Mouse (Mus musculus): ENCODE results near the gene Il1b.

Gene Il1b

DNA sequence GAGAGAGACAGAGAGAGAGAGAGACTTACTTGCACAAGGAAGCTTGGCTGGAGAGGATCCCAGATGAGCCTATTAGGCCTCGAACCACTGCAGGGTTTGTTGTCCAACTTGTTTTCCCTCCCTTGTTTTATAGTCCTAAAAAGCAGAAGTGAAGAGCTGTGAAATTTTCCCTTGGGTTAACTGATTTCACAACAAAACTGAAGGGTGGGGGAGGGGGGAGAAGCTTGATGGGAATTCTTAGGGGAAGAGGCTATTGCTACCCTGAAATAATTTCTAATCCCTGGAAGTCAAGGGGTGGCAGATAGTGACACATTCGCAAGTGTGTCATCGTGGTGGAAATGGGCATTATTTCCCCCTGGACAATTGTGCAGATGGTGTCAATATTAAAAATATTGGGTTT is at the start of gene Il1b:
TSS of gene Il1b (minus strand) at position 101 of the 400 bp plus-strand sequence.
- in situ Hi-C loops (cut with MboI; ENCODE audit: unreplicated experiment in 2 of 2), result no loop called here

DNA sequence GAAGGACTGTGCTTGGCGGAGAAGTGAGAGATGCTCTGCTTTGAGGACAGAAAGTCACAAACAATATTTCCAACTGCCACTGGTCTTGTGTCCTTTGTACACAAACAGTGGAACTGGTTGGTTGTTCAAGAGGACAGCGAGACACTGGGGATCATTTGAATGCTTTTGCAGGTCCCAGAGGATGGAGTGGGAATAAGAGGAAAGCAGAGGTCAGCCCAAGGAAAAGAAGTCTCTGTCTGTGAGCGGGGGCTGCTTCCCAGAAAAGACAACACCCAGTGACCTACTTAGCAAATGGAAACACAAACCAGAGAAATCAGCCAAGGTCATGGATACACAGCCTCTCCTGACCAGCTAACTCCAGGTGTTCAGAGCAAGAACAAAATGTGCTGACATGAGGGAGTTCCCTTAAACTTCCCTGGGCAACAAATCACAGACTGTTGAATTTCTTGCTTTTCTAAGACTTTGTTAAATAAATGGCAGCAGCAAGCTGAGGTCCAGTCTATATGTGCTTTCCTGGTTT is 48.5 kb upstream of the Il1b start:
- in situ Hi-C loops (cut with MboI; ENCODE audit: unreplicated experiment in 2 of 2), result loop anchor here (25.0 kb wide), 1 partner anchor 257 kb away; no protein-coding TSS in a partner anchor

DNA sequence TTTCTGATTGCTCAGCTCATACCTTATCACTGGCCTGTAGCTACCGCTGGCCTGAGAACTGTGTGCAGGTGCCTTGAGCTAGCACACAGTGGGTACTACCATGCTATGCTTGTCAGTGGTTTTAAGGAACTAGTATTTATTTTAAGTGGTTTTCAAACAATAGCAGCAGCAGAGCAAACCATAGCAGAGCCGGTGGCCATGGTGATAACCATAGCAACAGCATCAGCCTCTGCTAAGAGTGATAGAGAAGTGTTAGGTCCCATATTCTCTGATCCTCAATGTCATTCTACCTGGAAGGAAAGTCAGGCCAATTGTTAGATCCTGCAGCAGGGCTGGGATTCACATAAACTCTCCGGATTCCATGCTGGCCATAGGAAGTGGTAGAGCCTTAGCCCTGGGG is 43.7 kb upstream of the Il1b start:
- in situ Hi-C loops (cut with MboI; ENCODE audit: unreplicated experiment in 2 of 2), result loop anchor here (25.0 kb wide), 1 partner anchor 252 kb away; no protein-coding TSS in a partner anchor

DNA sequence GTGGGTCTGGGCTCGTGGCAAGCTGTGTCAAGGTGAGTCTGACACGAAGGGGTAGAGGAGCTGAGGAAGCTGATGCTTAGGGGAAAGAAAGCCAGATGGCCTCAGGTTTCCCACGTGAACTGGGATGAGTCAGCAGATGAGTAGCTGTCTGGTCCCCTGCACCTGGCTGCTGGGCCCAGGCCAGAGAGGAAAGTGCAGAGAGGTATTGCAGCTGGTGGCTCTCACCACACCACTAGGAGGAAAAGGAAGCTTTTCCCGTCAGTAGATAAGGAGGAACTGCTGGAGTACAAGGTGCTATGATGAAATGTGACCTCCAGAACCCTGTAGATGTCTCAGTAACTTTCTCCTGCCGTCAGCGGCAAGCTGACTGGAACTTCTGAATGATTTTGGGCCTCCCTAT is 42.5 kb upstream of the Il1b start:
- in situ Hi-C loops (cut with MboI; ENCODE audit: unreplicated experiment in 2 of 2), result loop anchor here (25.0 kb wide), 1 partner anchor 251 kb away; no protein-coding TSS in a partner anchor

DNA sequence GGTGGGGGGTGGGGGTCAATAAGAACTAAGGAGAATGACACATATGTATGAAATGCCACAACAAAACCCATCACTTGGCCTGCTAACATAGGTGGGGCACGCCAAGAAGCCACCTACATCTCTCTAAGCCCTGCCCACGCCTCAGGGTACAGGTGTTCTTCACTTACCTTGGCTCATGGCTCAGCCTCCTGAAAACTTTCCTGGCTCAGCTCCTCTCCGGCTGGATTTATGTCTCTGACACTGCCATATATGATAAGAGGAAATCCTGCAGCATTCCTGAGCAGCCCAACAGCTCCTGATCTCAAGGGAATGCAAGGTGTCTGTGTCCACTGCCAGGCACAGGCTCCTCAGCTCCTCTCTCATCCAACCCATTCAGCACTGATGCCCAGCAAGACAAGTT is 40.7 kb upstream of the Il1b start:
- in situ Hi-C loops (cut with MboI; ENCODE audit: unreplicated experiment in 2 of 2), result loop anchor here (25.0 kb wide), 1 partner anchor 249 kb away; no protein-coding TSS in a partner anchor

DNA sequence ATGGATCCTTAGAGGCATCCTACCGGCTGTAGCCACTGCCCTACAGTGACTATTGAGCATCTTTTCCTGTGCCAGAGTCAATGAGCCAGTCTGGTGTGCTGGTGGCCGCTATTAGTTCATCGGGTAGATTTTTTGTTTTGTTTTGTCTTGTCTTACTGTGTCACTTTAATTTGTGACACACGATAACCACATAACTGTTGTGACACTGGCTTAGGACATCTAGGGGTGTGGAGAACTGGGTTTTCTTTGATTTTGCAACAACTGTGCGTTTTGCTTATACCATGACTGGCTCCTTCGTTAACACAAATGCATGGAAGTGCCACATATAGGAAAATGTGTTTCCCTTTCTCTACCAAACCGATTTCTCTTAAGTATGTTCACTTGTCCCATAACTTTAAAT is 39.4 kb upstream of the Il1b start:
- in situ Hi-C loops (cut with MboI; ENCODE audit: unreplicated experiment in 2 of 2), result loop anchor here (25.0 kb wide), 1 partner anchor 248 kb away; no protein-coding TSS in a partner anchor

DNA sequence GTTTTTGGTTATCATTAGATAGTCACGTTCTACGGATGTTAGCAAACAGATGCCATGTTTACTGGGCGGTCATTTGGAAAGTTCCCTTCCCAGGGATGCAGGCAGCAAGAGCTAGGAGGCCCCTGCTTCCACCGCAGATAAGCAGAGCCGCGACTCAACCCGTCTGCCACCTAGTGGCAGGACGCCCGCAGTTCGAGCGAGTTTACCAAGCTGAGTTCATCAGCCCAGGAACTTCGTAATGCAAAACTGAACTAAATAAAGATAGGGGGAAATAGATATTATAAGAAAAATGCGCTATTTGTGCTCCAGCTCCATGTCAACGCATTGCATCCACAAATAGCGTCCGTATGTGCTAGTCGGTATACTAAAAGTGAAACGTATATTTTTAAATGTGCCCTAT is 37.5 kb upstream of the Il1b start:
- in situ Hi-C loops (cut with MboI; ENCODE audit: unreplicated experiment in 2 of 2), result loop anchor here (25.0 kb wide), 1 partner anchor 246 kb away; no protein-coding TSS in a partner anchor

DNA sequence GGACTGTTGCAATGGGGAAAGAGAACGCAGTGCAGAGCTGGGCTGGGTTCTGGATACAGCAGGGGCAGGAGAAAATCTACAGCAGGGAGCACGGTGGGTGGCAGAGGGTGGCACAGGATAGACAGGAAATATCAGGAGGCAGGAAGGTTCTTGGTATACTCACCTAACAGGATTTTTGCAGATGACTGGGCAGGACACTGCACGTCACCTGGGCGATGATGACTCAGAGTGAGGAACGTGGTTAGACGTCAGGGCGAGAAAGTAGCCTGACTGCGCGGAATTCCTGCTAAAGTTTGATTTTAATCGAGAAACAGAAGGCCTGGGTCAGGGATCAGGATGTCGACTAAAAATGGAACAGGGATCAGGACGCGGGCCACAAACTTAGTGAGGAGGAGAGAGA is 36.7 kb upstream of the Il1b start:
- in situ Hi-C loops (cut with MboI; ENCODE audit: unreplicated experiment in 2 of 2), result loop anchor here (25.0 kb wide), 1 partner anchor 245 kb away; no protein-coding TSS in a partner anchor

DNA sequence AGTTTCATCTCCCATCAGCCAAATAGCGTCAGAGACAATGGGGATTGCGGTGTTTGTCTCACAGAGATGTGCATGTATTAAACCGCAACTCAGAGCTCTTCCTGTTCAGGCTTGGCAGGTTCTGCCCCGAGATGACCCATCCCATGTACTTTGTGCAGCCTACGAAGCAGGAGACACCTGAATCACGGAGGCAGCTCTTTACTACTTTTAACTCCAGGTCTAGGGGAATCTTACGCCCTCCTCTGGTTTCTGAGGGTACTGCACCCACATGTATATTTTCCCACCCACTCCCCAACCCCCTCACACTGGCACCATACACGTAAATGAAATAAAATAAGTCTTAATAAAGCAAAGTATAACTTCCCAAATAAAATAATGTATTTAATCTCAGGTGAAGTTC is 35.6 kb upstream of the Il1b start:
- in situ Hi-C loops (cut with MboI; ENCODE audit: unreplicated experiment in 2 of 2), result loop anchor here (25.0 kb wide), 1 partner anchor 244 kb away; no protein-coding TSS in a partner anchor

DNA sequence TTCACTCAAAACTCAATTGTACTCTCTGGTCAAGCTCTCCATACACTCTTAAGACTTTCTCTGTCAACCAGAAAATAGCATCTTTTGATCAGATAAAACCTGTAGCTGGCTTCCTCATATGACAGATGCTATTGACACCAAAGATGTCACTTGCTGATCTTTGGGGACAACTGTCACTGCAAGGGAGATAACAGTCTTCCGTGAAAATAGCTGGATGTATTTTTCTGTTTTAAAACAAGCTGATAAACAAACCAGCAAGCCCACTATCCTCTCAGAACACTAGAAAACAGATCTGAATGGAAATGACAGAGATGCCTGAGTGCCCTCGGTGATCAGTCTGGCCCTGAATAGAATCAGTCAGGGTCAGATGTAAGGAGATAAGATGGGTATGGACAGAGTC is 32.8 kb upstream of the Il1b start:
- in situ Hi-C loops (cut with MboI; ENCODE audit: unreplicated experiment in 2 of 2), result loop anchor here (25.0 kb wide), 1 partner anchor 241 kb away; no protein-coding TSS in a partner anchor

DNA sequence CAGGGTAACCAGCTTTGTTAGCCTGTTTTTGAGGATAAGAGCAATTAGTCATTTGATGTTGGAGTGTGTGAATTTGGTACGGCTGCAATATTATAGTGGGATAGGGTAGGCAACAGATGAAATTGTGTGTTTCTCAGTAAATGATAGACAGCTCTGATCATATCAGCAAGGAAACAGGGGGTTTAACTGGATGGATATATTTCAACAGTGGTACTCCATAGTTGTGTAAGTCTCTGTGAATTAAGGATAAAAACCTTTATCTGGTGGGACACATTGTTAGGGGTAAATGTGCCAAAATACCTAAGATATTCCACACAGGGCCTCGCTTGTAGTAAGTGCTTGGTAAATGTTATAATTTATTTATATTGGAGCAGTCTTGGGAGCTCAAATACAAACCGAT is 31.4 kb upstream of the Il1b start:
- in situ Hi-C loops (cut with MboI; ENCODE audit: unreplicated experiment in 2 of 2), result loop anchor here (25.0 kb wide), 1 partner anchor 240 kb away; no protein-coding TSS in a partner anchor

DNA sequence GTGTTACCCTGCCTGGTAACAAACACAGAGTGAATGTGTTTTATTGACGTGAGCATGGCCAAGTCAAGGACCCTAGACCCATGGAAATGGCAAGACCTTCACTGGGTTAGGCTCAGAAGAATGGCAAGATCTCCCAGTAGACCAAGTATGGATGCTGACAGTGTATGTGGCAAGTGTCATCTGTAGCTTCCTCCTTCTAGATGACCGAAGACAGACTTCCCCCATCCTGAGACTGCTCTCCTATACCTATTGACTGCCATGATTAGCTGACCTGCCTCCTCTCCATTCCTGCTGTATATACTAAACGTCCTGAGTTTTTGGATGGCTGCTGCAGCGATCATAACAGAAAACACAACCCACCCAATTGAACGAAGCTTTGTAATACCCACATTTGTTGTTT is 30.9 kb upstream of the Il1b start:
- in situ Hi-C loops (cut with MboI; ENCODE audit: unreplicated experiment in 2 of 2), result loop anchor here (25.0 kb wide), 1 partner anchor 240 kb away; no protein-coding TSS in a partner anchor

DNA sequence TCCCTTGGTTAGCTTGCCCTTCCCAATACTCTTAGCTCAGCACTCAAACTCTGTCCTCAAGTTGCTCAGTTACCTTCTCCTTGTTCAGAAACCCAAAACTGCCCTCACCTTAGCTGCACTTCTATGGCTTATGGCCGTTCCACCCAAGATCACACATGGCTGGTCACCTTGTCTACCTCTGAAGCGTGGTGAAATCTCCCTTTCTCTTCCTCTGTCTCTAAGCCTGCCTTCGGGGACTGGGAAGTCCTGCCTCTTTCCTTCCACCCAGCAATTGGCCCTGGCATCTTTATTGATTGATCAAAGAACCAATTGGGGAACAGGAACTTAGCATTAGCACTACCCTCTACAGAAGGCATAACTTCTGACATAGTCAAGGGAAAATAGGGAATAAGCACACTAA is 27.2 kb upstream of the Il1b start:
- in situ Hi-C loops (cut with MboI; ENCODE audit: unreplicated experiment in 2 of 2), result no loop called here

DNA sequence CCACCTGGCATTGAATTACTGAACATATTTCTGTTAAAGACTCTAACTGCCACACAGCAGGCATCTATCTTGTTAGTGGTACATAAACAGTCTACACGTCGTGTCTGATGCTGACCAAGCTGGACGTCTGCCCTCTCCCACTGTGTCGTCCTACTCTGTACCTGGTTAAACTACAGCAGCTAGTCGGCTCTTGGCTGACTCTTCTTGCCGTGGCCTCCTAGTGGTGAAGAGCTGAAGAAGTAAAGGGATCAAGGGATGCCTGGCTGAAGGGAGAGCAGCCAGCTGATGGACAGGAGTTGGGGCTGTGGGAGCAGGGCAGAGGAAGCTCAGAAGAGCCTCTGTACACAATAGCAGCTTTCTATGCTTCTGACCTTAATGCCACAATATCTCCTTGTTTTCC is 22.6 kb upstream of the Il1b start:
- in situ Hi-C loops (cut with MboI; ENCODE audit: unreplicated experiment in 2 of 2), result no loop called here

DNA sequence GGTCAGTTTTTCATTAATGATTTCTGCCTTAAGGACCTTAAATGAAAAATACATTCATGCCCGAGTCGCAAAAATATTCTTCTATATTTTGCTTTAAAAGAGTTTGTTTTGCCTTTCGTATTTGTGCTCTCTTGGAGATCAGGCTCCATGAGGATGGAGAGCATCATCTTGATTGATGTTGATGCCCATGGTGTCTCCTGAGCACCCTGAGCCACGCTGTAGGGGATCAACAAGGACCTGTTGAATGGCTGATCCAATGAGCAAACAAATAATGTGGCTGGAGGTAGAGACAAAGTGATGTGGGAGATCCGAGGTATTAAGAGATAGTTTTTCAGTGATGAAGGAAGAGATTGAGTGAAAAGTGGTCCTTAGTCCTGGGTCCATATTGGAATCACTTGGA is 19.2 kb upstream of the Il1b start:
- in situ Hi-C loops (cut with MboI; ENCODE audit: unreplicated experiment in 2 of 2), result no loop called here

DNA sequence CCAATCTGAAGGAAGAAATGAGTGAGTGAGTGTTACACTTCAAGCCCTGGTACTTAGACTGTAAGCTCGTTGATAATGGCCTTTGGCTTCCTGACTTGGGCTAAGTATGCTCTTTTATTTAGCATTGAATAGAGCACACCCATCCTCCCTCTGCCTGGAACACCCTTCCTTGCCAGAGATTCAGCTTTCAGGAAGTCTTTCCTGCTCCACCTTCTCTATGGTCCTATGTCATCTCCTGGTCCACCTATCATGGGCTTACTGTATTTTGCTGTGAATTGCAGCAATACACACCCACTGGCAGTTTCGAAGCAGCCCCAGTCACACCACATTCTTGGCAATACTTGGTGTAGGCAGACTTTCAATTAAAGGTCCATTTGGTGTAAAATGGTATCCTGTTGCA is 18.4 kb upstream of the Il1b start:
- in situ Hi-C loops (cut with MboI; ENCODE audit: unreplicated experiment in 2 of 2), result no loop called here

DNA sequence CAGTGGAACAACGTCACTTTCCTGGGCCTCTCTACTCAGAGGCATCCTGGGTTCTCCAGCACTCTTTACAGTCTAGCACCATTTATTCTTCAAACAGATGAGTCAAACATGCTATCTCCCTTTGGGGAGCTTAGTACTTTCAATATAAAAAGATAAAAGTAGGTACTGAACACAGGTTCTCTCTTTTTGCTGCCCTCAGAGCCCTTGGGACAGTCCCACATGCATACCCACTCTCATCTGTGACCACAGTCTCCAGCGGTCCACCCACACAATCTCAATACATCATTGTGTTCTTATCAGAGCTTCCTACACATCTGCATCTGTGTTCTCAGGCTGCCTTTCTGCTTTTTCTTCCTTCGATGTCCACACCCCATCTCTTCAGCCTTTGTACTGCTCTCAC is 14.4 kb upstream of the Il1b start:
- in situ Hi-C loops (cut with MboI; ENCODE audit: unreplicated experiment in 2 of 2), result no loop called here

DNA sequence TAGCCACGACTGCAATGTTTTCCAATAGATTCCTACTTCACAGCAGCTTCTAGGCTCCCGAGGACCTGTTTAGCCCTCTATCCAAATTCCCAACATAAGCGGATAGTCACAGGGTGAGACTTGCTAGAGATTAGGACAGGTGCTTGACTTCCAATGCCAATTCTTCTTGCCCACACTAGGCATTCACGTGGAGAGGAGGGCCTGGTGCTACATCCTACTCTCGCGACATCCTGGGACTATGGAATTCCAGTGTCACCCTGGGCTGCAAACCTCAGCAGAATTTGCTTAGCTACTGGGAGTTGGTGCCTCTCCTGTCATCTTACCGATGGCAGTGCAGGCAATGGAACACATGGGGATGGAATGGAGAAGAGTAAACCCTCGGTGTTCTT is 13.3 kb upstream of the Il1b start:
- in situ Hi-C loops (cut with MboI; ENCODE audit: unreplicated experiment in 2 of 2), result no loop called here

DNA sequence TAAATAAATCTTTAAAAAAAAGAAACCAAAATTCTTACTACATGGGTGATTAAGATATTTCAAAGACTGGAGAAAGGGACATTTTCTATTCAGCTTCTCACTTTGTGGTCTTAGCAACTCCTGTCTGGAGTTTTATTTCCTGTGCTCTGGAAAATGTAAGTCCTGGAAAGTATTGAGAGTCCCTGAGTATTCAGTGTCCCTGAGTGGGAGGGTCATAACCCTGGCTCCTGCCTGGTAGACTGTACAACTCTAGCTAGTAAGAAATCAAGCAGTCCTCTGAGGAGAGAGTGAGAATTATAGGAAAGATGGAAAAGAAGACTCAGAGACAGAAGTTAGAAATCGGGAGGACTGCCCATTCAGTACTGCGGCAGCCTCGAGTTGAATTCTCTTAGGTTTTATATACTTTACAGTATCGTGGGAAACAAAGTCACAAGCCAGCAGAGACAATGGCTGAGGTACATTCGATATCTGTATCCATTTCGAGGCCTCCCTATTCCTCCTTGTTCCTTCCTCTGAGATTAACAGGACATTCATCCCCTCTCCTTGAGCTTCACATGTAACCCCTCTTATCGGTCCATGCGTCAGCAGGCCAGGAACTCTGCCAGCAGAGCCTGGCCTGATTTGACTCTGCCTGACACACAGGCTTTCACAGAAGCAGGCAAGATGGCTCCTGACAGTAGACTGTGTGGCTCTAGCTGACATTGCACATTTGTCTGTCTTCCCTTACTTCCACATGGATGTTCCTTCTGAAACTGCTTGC is 12.8 kb upstream of the Il1b start:
- in situ Hi-C loops (cut with MboI; ENCODE audit: unreplicated experiment in 2 of 2), result no loop called here

DNA sequence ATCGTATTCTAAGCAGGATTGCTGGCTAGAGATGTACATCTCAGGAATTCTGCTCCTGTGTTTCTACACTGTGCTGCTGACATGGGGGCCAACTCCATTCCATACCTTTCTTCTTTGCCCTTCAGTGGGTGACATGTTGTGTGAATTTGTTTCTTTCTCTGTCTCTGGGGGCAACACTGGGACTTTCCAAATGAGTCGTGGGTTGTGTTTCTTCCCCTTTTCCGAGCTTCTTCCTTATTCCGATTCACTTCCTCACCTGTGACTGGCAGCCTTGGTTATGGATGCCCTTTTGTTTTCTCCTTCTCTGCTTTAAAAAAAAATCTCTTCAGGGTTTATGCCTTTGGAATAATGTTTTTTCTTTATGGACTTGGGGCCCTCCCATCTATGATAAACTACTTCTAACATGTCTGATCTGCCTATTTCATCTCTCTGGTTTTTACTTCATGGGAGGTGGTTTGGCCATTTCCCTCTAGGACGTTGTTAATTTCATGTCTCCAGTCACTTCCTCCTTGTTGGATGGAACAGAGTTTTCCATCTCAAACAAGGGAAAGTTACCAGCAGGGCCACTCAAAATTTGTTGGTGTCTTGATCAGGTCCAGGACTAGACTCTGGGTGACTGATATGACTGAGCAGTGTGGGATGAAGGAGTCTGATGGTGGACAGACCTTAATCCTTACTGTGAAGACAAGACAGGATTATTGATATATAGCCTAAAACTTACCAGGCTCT is 10.0 kb upstream of the Il1b start:
- in situ Hi-C loops (cut with MboI; ENCODE audit: unreplicated experiment in 2 of 2), result no loop called here

DNA sequence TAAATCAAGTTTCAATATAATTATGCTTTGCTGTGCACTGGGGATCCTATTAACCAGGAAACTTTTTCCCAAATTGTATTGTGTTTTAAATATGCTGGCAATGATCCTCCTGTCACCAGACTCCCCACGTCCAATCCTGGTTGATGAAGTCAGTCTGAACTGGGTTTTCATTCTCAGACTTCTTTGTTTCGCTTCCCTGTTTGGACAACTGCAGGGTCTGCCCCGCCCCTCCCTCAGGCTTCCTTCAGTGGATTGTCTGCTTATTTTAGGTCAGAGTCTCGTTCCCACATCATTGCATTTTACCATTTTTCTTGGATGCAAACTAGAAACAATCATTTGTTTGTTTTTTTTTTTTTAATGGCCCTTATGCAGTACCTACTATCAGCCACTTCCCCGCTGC is 9.3 kb upstream of the Il1b start:
- in situ Hi-C loops (cut with MboI; ENCODE audit: unreplicated experiment in 2 of 2), result no loop called here

Data from v-Abl transformed pro-B cells (cell line).